Mouse (Mus musculus) common myeloid progenitor, adult 5-6 weeks (primary cell): ENCODE measurements at regions not wholly inside any gene's neighbourhood (a gene's known extent, or its start where the extent isn't known, plus 50 kb on each side); places are given as distances from the start of the nearest gene placed in this dataset.

Experiments used
- ATAC-seq: replicated peaks from 2 replicates; pipeline ENCODE4 v1.8.0; 2016; ENCODE audit warnings: low read depth, mild to moderate bottlenecking, moderate TSS enrichment, inconsistent platforms; ENCODE audit not compliant: poor library complexity, severe bottlenecking

DNA sequence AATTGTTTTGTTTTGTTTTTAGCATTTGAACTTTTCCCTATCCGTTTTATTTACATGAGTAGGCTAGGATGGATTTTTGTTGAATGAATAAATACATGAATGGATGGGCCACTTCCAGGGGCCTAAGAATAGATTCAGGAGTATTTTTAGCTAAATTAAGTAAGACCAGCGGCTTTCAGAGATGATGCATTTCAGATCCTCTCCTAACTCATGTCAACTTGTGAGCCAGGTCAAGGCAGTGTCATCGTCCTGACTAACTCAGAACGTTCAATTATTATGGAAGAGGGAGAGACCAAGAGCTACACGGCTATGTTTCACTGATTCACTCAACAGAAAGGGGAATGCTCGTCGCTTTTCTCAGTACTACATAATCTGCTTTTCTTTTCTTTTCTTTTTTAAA lies 75.5 kb upstream of the Tsc22d2 start:
- no peak for ATAC-seq

DNA sequence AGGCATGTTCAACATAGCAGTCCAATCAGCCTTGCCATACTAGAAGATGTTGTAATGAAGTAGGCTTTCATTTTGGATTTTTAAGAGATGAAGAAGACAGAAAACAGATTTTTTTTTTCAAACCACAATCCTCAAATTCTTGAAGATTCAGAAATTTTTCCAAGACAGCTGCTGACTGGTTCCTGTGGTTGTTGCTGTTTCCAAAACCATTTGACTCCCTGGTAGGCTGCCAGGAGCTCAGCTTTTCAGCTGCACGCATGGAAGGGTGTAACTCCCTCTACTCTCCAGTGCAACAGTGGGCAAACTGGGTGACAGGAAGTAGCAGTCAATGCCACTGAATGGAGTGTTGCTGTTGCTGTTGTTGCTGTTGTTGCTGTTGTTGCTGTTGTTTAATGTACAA lies 72.4 kb upstream of the Tsc22d2 start:
- ATAC-seq, result no peak

DNA sequence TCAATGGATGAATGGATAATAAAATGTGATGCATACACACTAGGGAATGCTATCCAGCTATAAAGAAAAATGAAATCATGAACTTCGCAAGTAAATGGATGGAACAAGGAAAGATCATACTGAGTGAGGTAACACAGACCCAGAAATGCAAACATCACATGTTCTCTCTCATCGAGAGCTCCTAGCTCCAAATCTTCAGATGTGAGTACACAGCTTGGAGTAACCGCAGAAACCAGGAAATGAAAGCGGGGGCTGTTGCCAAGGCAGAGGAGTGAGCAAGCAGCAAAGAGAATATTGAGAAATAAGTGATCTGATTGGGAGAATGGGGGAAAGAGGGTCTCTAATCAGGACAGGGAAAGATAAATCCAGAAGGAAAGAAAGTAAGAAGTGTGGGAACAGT lies 52.0 kb upstream of the Tsc22d2 start:
- peak; percentile 76 for ATAC-seq

DNA sequence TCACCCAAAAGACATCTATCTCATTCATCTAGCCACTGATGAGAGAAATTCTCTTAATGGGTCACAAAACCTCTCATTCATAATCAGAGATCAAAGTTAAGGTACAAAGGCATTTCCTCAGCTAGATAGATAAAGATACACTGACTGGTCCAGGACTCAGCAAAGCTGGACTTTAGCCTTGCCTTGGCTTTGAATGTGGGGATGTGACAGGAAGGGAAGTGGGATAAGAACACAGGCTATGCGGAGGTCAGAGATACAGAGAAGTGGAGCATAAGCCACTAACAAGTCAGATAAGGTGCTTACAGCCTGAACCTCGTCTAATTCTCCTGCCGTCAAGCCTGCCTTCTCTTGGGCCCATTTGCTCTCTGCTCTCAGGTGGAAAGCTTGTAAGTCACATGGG lies 50.0 kb upstream of the Tsc22d2 start:
- ATAC-seq, result no peak
